Mouse (Mus musculus): ENCODE results near the gene Foxi1.

- no peak for TF ChIP-seq CTCF (IDR thresholded peaks at IDR 0.05; ENCODE audit: low read depth)
- TF ChIP-seq EP300 (optimal IDR thresholded peaks at IDR 0.05): no peak
These were observed 23.6 kb downstream of the Foxi1 start for GRCm38 (mm10) chr11:34184266-34184665.

Data from stomach, postnatal 0 days (tissue).